Mouse (Mus musculus): ENCODE data around the gene Rapgef1.

DNA sequence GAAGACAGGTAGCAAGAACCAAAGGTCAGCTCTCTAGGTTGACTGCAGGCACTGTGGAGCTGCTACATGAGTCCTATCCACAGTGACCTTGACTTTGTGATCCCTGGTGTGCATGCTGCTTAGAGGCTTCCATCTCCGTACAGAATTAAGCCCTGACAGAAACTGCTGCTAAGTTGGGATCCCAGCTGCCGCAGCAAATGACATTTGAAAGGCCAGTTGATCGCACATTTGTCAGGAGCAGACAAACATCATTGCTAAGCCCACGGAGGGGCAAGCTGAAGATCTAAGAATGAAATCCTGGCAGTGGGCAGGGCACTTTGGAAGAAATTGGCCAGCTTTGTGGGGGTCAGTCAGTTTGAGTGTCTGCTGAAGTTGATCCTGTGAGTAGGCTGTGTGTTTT is 51.9 kb downstream of the Rapgef1 start:
- no peak for TF ChIP-seq POLR2A (IDR thresholded peaks at IDR 0.05; ENCODE audit: control insufficient read depth, extremely low read depth, insufficient read depth, low read length, poor library complexity)
- no peak for TF ChIP-seq CTCF (IDR thresholded peaks at IDR 0.05; ENCODE audit: borderline replicate concordance, control insufficient read depth, extremely low read depth, insufficient read depth, low read length, poor library complexity)

Measured in thymus, adult 2 months (tissue).